Mouse (Mus musculus) embryonic facial prominence, embryonic 15.5 days (tissue): Measurements from ENCODE around the gene Pld1. TPM values are rescaled to one million over a fixed set of nuclear protein-coding genes. Genes with fewer than 3 reads are reported as not detected.
A peak's percentile ranks its signal among the peaks of the same experiment; 100 is the strongest.

Source experiments
- ATAC-seq: fragments of 200-750 bp; cut with Nextera tagmentation; 2 replicates; pipeline ENCODE4 v1.8.0; 2017; ENCODE audit warnings: low read depth, moderate TSS enrichment; ENCODE audit not compliant: insufficient number of reproducible peaks, low FRiP score, low TSS enrichment
- H3K27ac ChIP-seq: fragments of 300-500 bp; sonication (generic); replicated peaks from 2 replicates; pipeline ENCODE4 v1.5.1; 2015; ENCODE audit warnings: mild to moderate bottlenecking, inconsistent platforms
- H3K27me3 ChIP-seq: fragments of 300-500 bp; sonication (generic); 2 replicates; pipeline ENCODE4 v1.6.1; 2015; ENCODE audit warnings: inconsistent platforms
- H3K36me3 ChIP-seq: fragments of 300-500 bp; sonication (generic); 2 replicates; pipeline ENCODE4 v1.6.1; 2015; ENCODE audit warnings: mild to moderate bottlenecking, inconsistent platforms
- H3K4me1 ChIP-seq: fragments of 300-500 bp; sonication (generic); 2 replicates; pipeline ENCODE4 v1.6.1; 2015; ENCODE audit warnings: inconsistent platforms
- H3K4me2 ChIP-seq: fragments of 300-500 bp; sonication (generic); replicated peaks from 2 replicates; pipeline ENCODE4 v1.6.1; 2015; ENCODE audit warnings: mild to moderate bottlenecking, inconsistent platforms
- H3K4me3 ChIP-seq: fragments of 300-500 bp; sonication (generic); replicated peaks from 2 replicates; pipeline ENCODE4 v1.5.1; 2015; ENCODE audit warnings: mild to moderate bottlenecking, inconsistent platforms
- H3K9ac ChIP-seq: fragments of 300-500 bp; sonication (generic); 2 replicates; pipeline ENCODE4 v1.6.1; 2015; ENCODE audit warnings: inconsistent platforms
- H3K9me3 ChIP-seq: fragments of 300-500 bp; sonication (generic); replicated peaks from 2 replicates; pipeline ENCODE4 v1.6.1; 2016; ENCODE audit warnings: inconsistent platforms
- WGBS: fragments of 180-500 bp; shearing (Covaris S2); methylation state at CpG from one replicate; pipeline ENCODE4 v1.1.7; 2015; 5-methylcytosine and 5-hydroxymethylcytosine counted together
- polyA plus RNA-seq: library from polyadenylated mRNA; unstranded; fragments of >200 nt; fragmentation: Nextera tagmentation; extraction: Ambion mirVana; gene quantifications from 2 replicates; pipeline ENCODE4 v1.2.1, GENCODE M21; 2015

Pld1 gene
- polyA plus RNA-seq, 1 experiment from 2014 or later = 6.4 TPM

GRCm38 (mm10) chr3:27978030-27978723 lies 39.7 kb downstream of the Pld1 start:
- H3K9me3 ChIP-seq = no peaks in the 10 kb centered on the region
- WGBS = 53% methylated on average over 9 of the region's 9 CpGs
- peaks cover 7% of the 10 kb centered on the region; the same call in 1 of the 2 replicates for H3K4me1 ChIP-seq
- no peak for ATAC-seq
- H3K9ac ChIP-seq = no peak overlapping the region
- no peak overlapping the region for H3K27ac ChIP-seq
- no peak overlapping the region for H3K4me3 ChIP-seq
- H3K27me3 ChIP-seq = no peaks in the 10 kb centered on the region
- no peaks in the 10 kb centered on the region for H3K36me3 ChIP-seq
- H3K4me2 ChIP-seq = no peak overlapping the region

- no peak for ATAC-seq
- no peak overlapping the region for H3K9ac ChIP-seq
- H3K4me2 ChIP-seq = no peak overlapping the region
- WGBS = 68% methylated on average over 4 of the region's 4 CpGs
- no peaks in the 10 kb centered on the region for H3K9me3 ChIP-seq
- no peak overlapping the region for H3K27ac ChIP-seq
- no peaks in the 10 kb centered on the region for H3K27me3 ChIP-seq
- peaks cover 15% of the 10 kb centered on the region; the same call in 1 of the 2 replicates for H3K4me1 ChIP-seq
- H3K4me3 ChIP-seq = no peak overlapping the region
- no peaks in the 10 kb centered on the region for H3K36me3 ChIP-seq
These were observed 43.1 kb downstream of the Pld1 start for GRCm38 (mm10) chr3:27981591-27981990.

DNA sequence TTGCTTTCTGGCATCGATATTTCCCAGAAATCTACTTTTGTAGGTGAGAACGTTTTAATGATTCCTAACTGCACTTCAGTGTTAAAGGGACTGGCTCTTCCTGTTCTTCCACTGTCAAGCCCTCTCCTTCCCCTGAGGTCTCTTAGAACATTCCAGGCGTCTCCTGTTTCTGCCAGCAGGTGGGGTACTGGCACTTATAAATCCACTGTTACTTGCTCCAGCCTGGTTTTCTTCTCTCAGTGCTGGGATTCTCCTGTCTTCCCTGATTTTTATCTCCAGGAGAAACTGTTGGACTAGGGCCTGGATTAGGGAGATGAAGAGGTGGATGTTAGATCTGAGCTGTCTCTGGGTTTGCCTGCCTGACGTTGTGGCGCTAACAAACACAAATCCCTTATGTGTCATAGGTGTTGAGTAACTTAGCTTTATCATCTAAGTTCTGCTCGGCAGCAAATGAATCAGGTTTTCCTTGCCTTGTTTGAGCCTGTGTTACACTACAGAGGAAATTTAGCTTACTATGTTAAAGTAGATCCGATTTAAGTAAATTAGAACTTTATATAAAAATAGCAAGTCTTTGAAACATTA lies 44.0 kb downstream of the Pld1 start:
- ATAC-seq = peak; percentile 37; the same call in 1 of the 2 replicates
- no peak overlapping the region for H3K4me2 ChIP-seq
- H3K4me1 ChIP-seq = peaks cover 15% of the 10 kb centered on the region; the same call in 1 of the 2 replicates
- no peaks in the 10 kb centered on the region for H3K27me3 ChIP-seq
- no peak overlapping the region for H3K4me3 ChIP-seq
- WGBS = 32% methylated on average over 7 of the region's 7 CpGs
- no peak overlapping the region for H3K9ac ChIP-seq
- H3K36me3 ChIP-seq = no peaks in the 10 kb centered on the region
- H3K9me3 ChIP-seq = no peaks in the 10 kb centered on the region
- H3K27ac ChIP-seq = no peak overlapping the region

DNA sequence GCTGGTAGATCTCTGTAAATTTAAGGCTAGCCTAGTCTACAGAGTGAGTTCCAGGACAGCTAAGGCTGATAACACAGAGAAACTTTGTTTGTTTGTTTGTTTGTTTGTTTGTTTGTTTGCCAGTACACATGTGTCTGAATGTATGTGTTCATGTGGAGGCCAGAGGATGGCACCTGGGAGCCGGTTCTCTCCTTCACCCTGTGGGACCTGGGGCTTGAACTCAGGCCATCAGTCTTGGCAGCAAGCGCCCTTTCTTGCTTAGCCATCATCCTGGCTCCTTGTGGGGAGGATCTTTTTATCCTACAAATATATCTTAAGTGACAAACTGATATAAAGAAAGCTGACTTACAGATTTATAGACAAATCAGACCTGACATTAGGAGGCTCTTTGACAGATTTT lies 44.8 kb downstream of the Pld1 start:
- H3K4me2 ChIP-seq = no peak overlapping the region
- no peak overlapping the region for H3K27ac ChIP-seq
- H3K36me3 ChIP-seq = no peaks in the 10 kb centered on the region
- H3K4me3 ChIP-seq = no peak overlapping the region
- H3K9ac ChIP-seq = no peak overlapping the region
- no peaks in the 10 kb centered on the region for H3K27me3 ChIP-seq
- no peaks in the 10 kb centered on the region for H3K9me3 ChIP-seq
- peaks cover 23% of the 10 kb centered on the region for H3K4me1 ChIP-seq
- no peak for ATAC-seq
- WGBS = 83% methylated on average over 2 of the region's 2 CpGs

DNA sequence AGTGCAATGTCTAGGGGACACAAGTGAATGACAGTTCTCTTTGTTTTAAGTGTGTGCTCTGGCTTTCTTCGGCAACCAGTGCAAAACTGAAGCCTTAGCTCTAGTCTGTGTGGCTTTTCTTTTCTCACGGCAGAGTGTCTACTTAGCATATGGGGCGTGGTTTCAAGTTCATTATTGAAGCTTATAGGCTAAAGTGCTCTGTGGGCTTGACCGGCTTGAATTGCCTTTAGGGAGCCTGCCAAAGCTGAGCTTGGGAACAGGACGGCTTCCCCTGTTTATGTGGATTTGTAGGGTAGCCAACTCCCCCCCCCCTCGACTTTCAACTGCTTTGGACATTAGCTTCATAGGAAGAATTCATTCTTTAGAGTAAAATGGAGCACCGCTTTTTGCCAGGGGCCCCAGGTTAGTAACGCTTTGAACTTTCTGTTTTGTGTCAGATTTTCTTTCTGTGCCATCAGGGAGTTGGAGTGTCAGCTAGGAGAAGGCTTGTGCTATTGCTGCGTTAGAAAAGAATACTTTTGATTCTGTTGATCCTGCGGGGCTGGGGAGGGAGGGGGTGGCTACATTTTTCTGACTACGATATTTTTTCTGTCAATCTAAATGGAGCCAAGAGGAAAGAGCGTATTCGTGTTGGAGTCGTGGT lies 45.6 kb downstream of the Pld1 start:
- peak overlapping the region; percentile 80 for H3K27ac ChIP-seq
- peak; percentile 92 for ATAC-seq
- peak overlapping the region; percentile 58 for H3K4me2 ChIP-seq
- H3K36me3 ChIP-seq = no peaks in the 10 kb centered on the region
- peaks cover 24% of the 10 kb centered on the region for H3K4me1 ChIP-seq
- no peak overlapping the region for H3K9ac ChIP-seq
- 3% methylated on average over 14 of the region's 14 CpGs for WGBS
- H3K4me3 ChIP-seq = peak overlapping the region; percentile 41
- H3K27me3 ChIP-seq = no peaks in the 10 kb centered on the region
- H3K9me3 ChIP-seq = no peaks in the 10 kb centered on the region

- H3K4me3 ChIP-seq = peak overlapping the region; percentile 41
- H3K4me1 ChIP-seq = peaks cover 29% of the 10 kb centered on the region
- H3K9me3 ChIP-seq = no peaks in the 10 kb centered on the region
- H3K4me2 ChIP-seq = peak overlapping the region; percentile 58
- H3K36me3 ChIP-seq = no peaks in the 10 kb centered on the region
- ATAC-seq = no peak
- no peaks in the 10 kb centered on the region for H3K27me3 ChIP-seq
- H3K27ac ChIP-seq = peak overlapping the region; percentile 80
- H3K9ac ChIP-seq = no peak overlapping the region
- 32% methylated on average over 4 of the region's 4 CpGs for WGBS
These were observed 46.1 kb downstream of the Pld1 start for GRCm38 (mm10) chr3:27984620-27985019.

DNA sequence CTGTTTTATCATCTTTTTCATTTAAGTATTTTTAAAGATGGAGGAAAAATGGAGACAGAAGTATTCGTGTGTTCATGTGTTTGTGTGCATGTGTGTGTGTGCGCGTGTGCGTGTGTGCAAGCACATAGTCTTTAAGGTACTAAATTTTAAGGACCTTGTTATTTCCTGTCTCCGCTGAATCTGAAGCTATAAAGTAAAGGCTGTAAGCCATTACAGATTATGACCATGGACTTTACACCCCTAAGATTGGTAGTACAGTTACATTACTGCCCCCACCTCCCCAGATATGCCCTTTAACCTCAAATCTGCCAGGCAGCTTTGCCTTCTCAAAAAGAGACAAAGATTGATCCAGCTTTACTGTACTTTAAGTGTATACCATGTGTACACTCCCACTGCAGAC lies 46.8 kb downstream of the Pld1 start:
- H3K4me1 ChIP-seq = peaks cover 29% of the 10 kb centered on the region
- no peak overlapping the region for H3K9ac ChIP-seq
- WGBS = 95% methylated on average over 5 of the region's 5 CpGs
- no peak for ATAC-seq
- H3K27ac ChIP-seq = no peak overlapping the region
- 0 out of 2 replicates have a peak overlapping the region, but pooled peaks have one; percentile 1 for H3K4me2 ChIP-seq
- no peaks in the 10 kb centered on the region for H3K27me3 ChIP-seq
- 0 out of 2 replicates have a peak overlapping the region, but pooled peaks have one; percentile 41 for H3K4me3 ChIP-seq
- H3K9me3 ChIP-seq = no peaks in the 10 kb centered on the region
- no peaks in the 10 kb centered on the region for H3K36me3 ChIP-seq

DNA sequence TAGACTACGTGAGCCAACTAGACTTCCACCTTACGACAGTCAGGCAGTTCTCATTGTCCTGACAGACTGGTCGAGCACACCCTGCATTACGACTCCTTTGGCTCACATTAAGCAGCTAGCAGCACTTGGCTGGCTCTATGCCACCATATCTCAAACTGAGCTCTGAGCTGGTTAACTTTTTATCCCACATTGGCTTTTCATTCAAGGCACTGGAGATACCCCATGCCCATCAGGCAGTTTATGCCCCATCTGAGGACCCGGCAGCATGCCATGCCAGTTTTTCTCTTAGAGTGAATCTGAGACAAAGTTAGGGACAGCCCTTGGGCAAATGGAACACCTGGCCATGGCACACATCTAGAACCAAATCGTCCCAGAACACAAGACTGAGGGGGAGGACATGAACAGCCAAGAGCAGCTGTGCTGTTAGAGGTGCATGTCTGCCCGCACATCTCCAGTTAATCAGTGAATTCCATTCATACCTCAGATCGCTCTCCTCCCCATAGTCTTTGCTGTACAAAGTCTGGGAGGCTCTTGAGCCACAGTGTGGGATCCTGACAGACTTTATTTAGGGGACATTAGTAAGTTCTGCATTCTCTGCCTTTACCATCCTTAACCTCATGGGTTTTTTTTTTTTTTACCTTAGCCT lies 49.5 kb downstream of the Pld1 start:
- Histone ChIP-seq H3K27ac (no peak overlapping the region), H3K9me3 (no peaks in the 10 kb centered on the region), H3K27me3 (no peaks in the 10 kb centered on the region), H3K9ac (no peak overlapping the region), H3K36me3 (no peaks in the 10 kb centered on the region), H3K4me2 (no peak overlapping the region), H3K4me1 (peaks cover 23% of the 10 kb centered on the region), H3K4me3 (no peak overlapping the region)
- WGBS = 53% methylated on average over 8 of the region's 8 CpGs
- no peak for ATAC-seq

DNA sequence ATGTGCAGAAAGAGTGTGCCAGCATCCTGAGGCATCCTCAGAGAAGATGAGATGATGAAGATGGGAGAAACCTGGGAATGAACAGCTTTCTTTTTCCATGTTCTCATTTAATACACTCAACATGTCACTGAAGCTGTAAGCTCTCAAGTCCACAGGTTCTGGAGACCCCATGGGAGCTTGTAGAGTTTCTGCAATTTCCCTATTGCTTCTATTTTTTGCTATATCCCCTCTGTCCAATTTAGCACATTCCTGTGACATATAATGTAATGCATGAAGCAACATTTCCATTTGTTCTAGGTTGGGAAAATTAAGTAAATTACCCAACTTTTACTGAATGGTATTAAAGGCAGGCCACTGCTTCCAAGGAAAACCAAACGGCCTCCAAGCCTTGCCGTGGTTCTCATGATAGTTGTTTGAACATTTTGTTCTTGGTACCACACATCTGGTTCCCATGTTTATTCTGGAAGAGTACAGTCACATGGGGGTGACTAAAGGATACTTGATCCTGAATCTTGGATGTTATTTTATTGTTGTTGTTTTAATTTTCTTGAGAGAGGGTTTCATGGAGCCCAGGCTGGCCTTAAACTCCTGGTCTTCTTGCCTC lies 52.7 kb downstream of the Pld1 start:
- Histone ChIP-seq H3K4me3 (no peak overlapping the region), H3K36me3 (no peaks in the 10 kb centered on the region), H3K4me2 (no peak overlapping the region), H3K9ac (no peak overlapping the region), H3K27ac (no peak overlapping the region), H3K4me1 (peaks cover 15% of the 10 kb centered on the region; the same call in 1 of the 2 replicates), H3K27me3 (no peaks in the 10 kb centered on the region), H3K9me3 (no peaks in the 10 kb centered on the region)
- WGBS = 40% methylated on average over 2 of the region's 2 CpGs
- ATAC-seq = no peak

GRCm38 (mm10) chr3:27994175-27994990 lies 55.9 kb downstream of the Pld1 start:
- Histone ChIP-seq H3K4me2 (no peak overlapping the region), H3K27ac (no peak overlapping the region), H3K4me3 (no peak overlapping the region), H3K9ac (no peak overlapping the region), H3K27me3 (no peaks in the 10 kb centered on the region), H3K9me3 (no peaks in the 10 kb centered on the region), H3K4me1 (0 out of 2 replicates have a peak, but pooled peaks cover 2% of the 10 kb centered on the region), H3K36me3 (no peaks in the 10 kb centered on the region)
- WGBS = 89% methylated on average over 8 of the region's 8 CpGs
- no peak for ATAC-seq
